Mouse (Mus musculus): Measurements from ENCODE around the gene Olfr592.

GRCm38 (mm10) chr7:103156256-103156655 is 28.3 kb upstream of the Olfr592 start, which contains the start of gene Olfr589:
- TF ChIP-seq CTCF (conservative IDR thresholded peaks at IDR 0.05; ENCODE audit: low read length), result no peak
- TF ChIP-seq NANOG (IDR thresholded peaks at IDR 0.05; ENCODE audit: borderline replicate concordance, low read length), result no peak
- no peak for TF ChIP-seq POU5F1 (IDR thresholded peaks at IDR 0.05; ENCODE audit: borderline replicate concordance, low read length)

Data from E14TG2a.4 (cell line).